Mouse (Mus musculus) liver, adult 2 months (tissue): ENCODE data around the gene Fat3. TPM values are rescaled to one million over a fixed set of nuclear protein-coding genes. Genes with fewer than 3 reads are reported as not detected.

Experiments
- DNase-seq: peaks from one replicate; pipeline ENCODE4 v3.0.0-alpha.2; 2011; ENCODE audit warnings: low read depth, low spot score; ENCODE audit errors: extremely low read depth
- H3K27ac ChIP-seq: fragments of 200-500 bp; replicated peaks from 2 replicates; pipeline ENCODE4 v1.5.1; 2012; ENCODE audit warnings: low read depth, mild to moderate bottlenecking, control low read depth, inconsistent platforms, low read length; ENCODE audit not compliant: insufficient read depth
- H3K27me3 ChIP-seq: fragments of 200-500 bp; 2 replicates; pipeline ENCODE4 v1.6.1; 2012; ENCODE audit warnings: mild to moderate bottlenecking, moderate library complexity, low read length, inconsistent platforms; ENCODE audit not compliant: control insufficient read depth, insufficient read depth
- H3K36me3 ChIP-seq: fragments of 200-500 bp; 2 replicates; pipeline ENCODE4 v1.6.1; 2012; ENCODE audit warnings: low read length, inconsistent platforms; ENCODE audit not compliant: control insufficient read depth, insufficient read depth
- H3K4me1 ChIP-seq: fragments of 200-500 bp; 2 replicates; pipeline ENCODE4 v1.6.1; 2011; ENCODE audit warnings: low read length; ENCODE audit not compliant: control insufficient read depth, insufficient read depth
- H3K4me3 ChIP-seq: fragments of 200-500 bp; 2 replicates; pipeline ENCODE4 v1.5.1; 2011; ENCODE audit warnings: low read depth, mild to moderate bottlenecking, control low read depth, low read length, moderate library complexity; ENCODE audit not compliant: insufficient read depth
- H3K79me2 ChIP-seq: fragments of 200-500 bp; 2 replicates; pipeline ENCODE4 v1.6.1; 2012; ENCODE audit warnings: inconsistent platforms, mild to moderate bottlenecking, low read length, moderate library complexity; ENCODE audit not compliant: control insufficient read depth, insufficient read depth
- H3K9ac ChIP-seq: fragments of 200-500 bp; 2 replicates; pipeline ENCODE4 v1.6.1; 2012; ENCODE audit warnings: low read depth, mild to moderate bottlenecking, control low read depth, inconsistent platforms, low read length
- CTCF ChIP-seq: fragments of 200-500 bp; IDR thresholded peaks from 2 replicates; pipeline ENCODE4 v1.5.1; 2011; ENCODE audit warnings: low read depth, low read length, control low read depth
- POLR2A ChIP-seq: fragments of 200-500 bp; IDR thresholded peaks from 2 replicates; pipeline ENCODE4 v1.6.1; 2011; ENCODE audit warnings: low read length, control low read depth; ENCODE audit not compliant: insufficient read depth; ENCODE audit errors: extremely low read depth
- WGBS: fragments of 180-500 bp; shearing (Covaris S2); methylation state at CpG from one replicate; pipeline ENCODE4 v1.1.7; 2018; 5-methylcytosine and 5-hydroxymethylcytosine counted together
- polyA plus RNA-seq: library from polyadenylated mRNA; depleted of rRNA; stranded (reverse); fragments of >200 nt; gene quantifications from 2 replicates; pipeline ENCODE4 v1.2.3, GENCODE M21; 2012
- total RNA-seq: library from RNA; depleted of rRNA; stranded (reverse); fragments of >200 nt; gene quantifications from 2 replicates; pipeline ENCODE4 v1.2.3, GENCODE M21; 2014

Gene Fat3
- total and polyA plus RNA-seq, 2 experiments, result 0.09 TPM; not detected in 1

GRCm38 (mm10) chr9:16461491-16461890, 39.6 kb downstream of the Fat3 start:
- WGBS, result 79% methylated on average over 3 of the region's 3 CpGs
- no peaks in the 10 kb centered on the region for H3K4me1 ChIP-seq
- no peaks in the 10 kb centered on the region for H3K36me3 ChIP-seq
- no peak overlapping the region for H3K4me3 ChIP-seq
- H3K9ac ChIP-seq, result no peak overlapping the region
- no peak for DNase-seq
- no peak for TF ChIP-seq CTCF
- H3K27me3 ChIP-seq, result no peaks in the 10 kb centered on the region
- no peaks in the 10 kb centered on the region for H3K79me2 ChIP-seq
- no peak overlapping the region for H3K27ac ChIP-seq

GRCm38 (mm10) chr9:16460591-16460990, 40.5 kb downstream of the Fat3 start:
- Histone ChIP-seq H3K9ac (no peak overlapping the region), H3K79me2 (no peaks in the 10 kb centered on the region), H3K27ac (no peak overlapping the region), H3K27me3 (no peaks in the 10 kb centered on the region), H3K4me1 (no peaks in the 10 kb centered on the region), H3K36me3 (no peaks in the 10 kb centered on the region), H3K4me3 (no peak overlapping the region)
- DNase-seq, result no peak
- 80% methylated on average over 2 of the region's 2 CpGs for WGBS
- no peak for TF ChIP-seq POLR2A
- TF ChIP-seq CTCF, result no peak

DNA sequence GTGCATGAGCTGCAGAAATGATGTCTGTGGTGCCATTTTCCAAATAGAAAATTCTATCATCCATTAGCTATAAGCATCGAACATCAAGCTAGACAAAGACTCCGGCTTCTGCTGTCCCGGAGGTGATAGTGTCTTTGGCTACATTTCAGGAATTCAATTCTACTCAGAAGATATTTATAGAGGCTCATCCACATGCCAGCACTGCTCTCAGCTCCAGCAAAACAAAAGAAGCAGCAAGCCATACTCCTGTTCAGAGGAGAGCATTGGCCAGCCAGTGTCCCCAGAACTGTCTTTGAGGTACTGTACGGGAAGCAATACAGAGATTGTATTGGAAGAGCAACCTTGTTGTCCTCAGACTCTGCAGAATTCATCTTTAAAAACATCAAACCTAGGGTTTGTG, 59.2 kb downstream of the Fat3 start:
- TF ChIP-seq POLR2A, result no peak
- TF ChIP-seq CTCF, result no peak
- no peaks in the 10 kb centered on the region for H3K36me3 ChIP-seq
- no peak overlapping the region for H3K4me3 ChIP-seq
- no peaks in the 10 kb centered on the region for H3K4me1 ChIP-seq
- no peak overlapping the region for H3K27ac ChIP-seq
- no peak overlapping the region for H3K9ac ChIP-seq
- DNase-seq, result no peak
- H3K79me2 ChIP-seq, result no peaks in the 10 kb centered on the region
- H3K27me3 ChIP-seq, result no peaks in the 10 kb centered on the region
- WGBS, result 87% methylated on average over 4 of the region's 4 CpGs

- Histone ChIP-seq H3K36me3 (no peaks in the 10 kb centered on the region), H3K9ac (no peak overlapping the region), H3K4me3 (no peak overlapping the region), H3K79me2 (no peaks in the 10 kb centered on the region), H3K4me1 (no peaks in the 10 kb centered on the region), H3K27me3 (no peaks in the 10 kb centered on the region), H3K27ac (no peak overlapping the region)
- no peak for DNase-seq
- TF ChIP-seq POLR2A, result no peak
- no peak for TF ChIP-seq CTCF
- 75% methylated on average over 6 of the region's 6 CpGs for whole genome bisulfite sequencing
These were observed 60.4 kb downstream of the Fat3 start for GRCm38 (mm10) chr9:16440638-16441037.

DNA sequence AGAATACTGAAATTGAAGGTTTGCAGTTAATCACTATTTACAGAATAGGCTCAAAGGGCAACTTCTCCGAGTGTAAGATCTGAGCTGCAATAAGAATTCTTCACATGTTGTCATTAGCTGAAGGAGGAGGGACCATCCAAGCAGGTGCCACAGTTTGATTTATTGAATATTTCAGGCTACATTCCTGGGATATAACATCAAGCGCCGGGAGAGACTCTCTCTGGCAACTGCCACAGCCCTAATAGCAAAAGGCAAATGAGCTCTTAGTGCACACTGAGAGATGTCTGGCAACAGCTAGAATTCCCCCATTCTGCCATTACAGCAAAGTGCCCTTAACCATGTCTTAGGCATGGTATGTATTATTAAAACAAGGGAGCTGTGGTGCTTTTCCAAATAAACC, 61.1 kb downstream of the Fat3 start:
- H3K79me2 ChIP-seq, result no peaks in the 10 kb centered on the region
- WGBS, result 69% methylated on average over 3 of the region's 3 CpGs
- no peaks in the 10 kb centered on the region for H3K36me3 ChIP-seq
- no peak for TF ChIP-seq POLR2A
- no peak for TF ChIP-seq CTCF
- H3K4me3 ChIP-seq, result no peak overlapping the region
- no peak overlapping the region for H3K27ac ChIP-seq
- DNase-seq, result no peak
- H3K27me3 ChIP-seq, result no peaks in the 10 kb centered on the region
- no peak overlapping the region for H3K9ac ChIP-seq
- no peaks in the 10 kb centered on the region for H3K4me1 ChIP-seq

- no peak for TF ChIP-seq CTCF
- no peak for TF ChIP-seq POLR2A
- WGBS, result 60% methylated on average over 5 of the region's 5 CpGs
These were observed 63.3 kb downstream of the Fat3 start for GRCm38 (mm10) chr9:16437805-16438204.

More at GRCm38 (mm10) chr9:16437805-16438204, 63.3 kb downstream of the Fat3 start:
- Histone ChIP-seq H3K4me3 (no peak overlapping the region), H3K36me3 (no peaks in the 10 kb centered on the region), H3K4me1 (no peaks in the 10 kb centered on the region), H3K9ac (no peak overlapping the region), H3K27ac (no peak overlapping the region), H3K27me3 (no peaks in the 10 kb centered on the region), H3K79me2 (no peaks in the 10 kb centered on the region)
- DNase-seq, result no peak
